Mouse (Mus musculus) hindbrain, embryonic 14.5 days (tissue): ENCODE results near the gene Wdr45b. TPM values are rescaled to one million over a fixed set of nuclear protein-coding genes. Genes with fewer than 3 reads are reported as not detected.
"Not testable (repeated sequence)": the region's sequence is repeated elsewhere in the genome, so short reads cannot be mapped to it uniquely, and the experiment has no call there.

ENCODE experiments used
- ATAC-seq: fragments of 200-750 bp; cut with Nextera tagmentation; 2 replicates; pipeline ENCODE4 v1.8.0; 2017; ENCODE audit warnings: moderate number of reproducible peaks, mild to moderate bottlenecking, moderate TSS enrichment, moderate library complexity; ENCODE audit not compliant: low FRiP score
- DNase-seq: peaks from one replicate; pipeline ENCODE4 v3.0.0-alpha.2; 2015; ENCODE audit warnings: low spot score
- H3K27ac ChIP-seq: fragments of 300-500 bp; sonication (generic); 2 replicates; pipeline ENCODE4 v1.5.1; 2014; ENCODE audit warnings: mild to moderate bottlenecking, moderate library complexity
- H3K27me3 ChIP-seq: fragments of 300-500 bp; sonication (generic); 2 replicates; pipeline ENCODE4 v1.6.1; 2014; ENCODE audit warnings: mild to moderate bottlenecking, low read length, mixed read lengths; ENCODE audit not compliant: control insufficient read depth, insufficient read depth
- H3K36me3 ChIP-seq: fragments of 300-500 bp; sonication (generic); replicated peaks from 2 replicates; pipeline ENCODE4 v1.6.1; 2014; ENCODE audit not compliant: control insufficient read depth, insufficient read depth
- H3K4me1 ChIP-seq: fragments of 300-500 bp; sonication (generic); replicated peaks from 2 replicates; pipeline ENCODE4 v1.6.1; 2014; ENCODE audit warnings: antibody characterized with exemption, low read length, mixed read lengths; ENCODE audit not compliant: control insufficient read depth, insufficient read depth
- H3K4me2 ChIP-seq: fragments of 300-500 bp; sonication (generic); replicated peaks from 2 replicates; pipeline ENCODE4 v1.6.1; 2014; ENCODE audit warnings: mild to moderate bottlenecking, moderate library complexity
- H3K4me3 ChIP-seq: fragments of 300-500 bp; sonication (generic); replicated peaks from 2 replicates; pipeline ENCODE4 v1.5.1; 2014; ENCODE audit warnings: mild to moderate bottlenecking, low read length
- H3K9ac ChIP-seq: fragments of 300-500 bp; sonication (generic); 2 replicates; pipeline ENCODE4 v1.6.1; 2014
- H3K9me3 ChIP-seq: fragments of 300-500 bp; sonication (generic); 2 replicates; pipeline ENCODE4 v1.6.1; 2016; ENCODE audit warnings: low read length; ENCODE audit not compliant: control insufficient read depth
- WGBS: fragments of 180-500 bp; shearing (Covaris S2); extraction: QIAGEN DNeasy Blood & Tissue Kit; methylation state at CpG from one replicate; pipeline ENCODE4 v1.1.7; 2014; 5-methylcytosine and 5-hydroxymethylcytosine counted together
- polyA plus RNA-seq: library from polyadenylated mRNA; unstranded; fragments of >200 nt; fragmentation: Nextera tagmentation; extraction: Ambion mirVana; gene quantifications from 2 replicates; pipeline ENCODE4 v1.2.1, GENCODE M21; 2014

Gene Wdr45b
- polyA plus RNA-seq, 1 experiment from 2014 or later = 87.1 TPM

DNA sequence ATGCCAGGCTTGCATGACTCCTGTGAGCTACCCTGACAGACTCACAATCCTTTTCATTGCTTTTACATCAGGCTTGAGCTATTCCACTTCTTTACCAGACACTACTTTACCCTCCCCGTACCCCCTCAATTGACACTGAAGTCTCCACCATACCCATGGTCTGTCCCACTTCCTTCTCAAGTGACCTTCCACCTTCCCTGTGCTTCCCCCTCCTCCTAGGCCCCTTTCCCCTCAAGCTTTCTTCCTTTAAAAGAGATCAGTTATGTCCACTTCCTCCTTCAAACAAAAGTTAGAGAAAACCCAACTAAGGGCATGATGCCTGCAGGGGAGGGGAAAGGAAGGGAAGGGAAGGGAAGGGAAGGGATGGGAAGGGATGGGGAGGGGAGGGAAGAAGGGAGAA, 14.0 kb downstream of the Wdr45b start:
- Histone ChIP-seq H3K4me1 (no peaks in the 10 kb centered on the region), H3K9me3 (no peaks in the 10 kb centered on the region), H3K27ac (no peak overlapping the region), H3K9ac (no peak overlapping the region), H3K36me3 (peaks cover 33% of the 10 kb centered on the region), H3K4me2 (no peak overlapping the region), H3K27me3 (no peaks in the 10 kb centered on the region), H3K4me3 (no peak overlapping the region)
- ATAC-seq = no peak
- 83% methylated on average over 1 of the region's 1 CpGs for WGBS
- no peak for DNase-seq

DNA sequence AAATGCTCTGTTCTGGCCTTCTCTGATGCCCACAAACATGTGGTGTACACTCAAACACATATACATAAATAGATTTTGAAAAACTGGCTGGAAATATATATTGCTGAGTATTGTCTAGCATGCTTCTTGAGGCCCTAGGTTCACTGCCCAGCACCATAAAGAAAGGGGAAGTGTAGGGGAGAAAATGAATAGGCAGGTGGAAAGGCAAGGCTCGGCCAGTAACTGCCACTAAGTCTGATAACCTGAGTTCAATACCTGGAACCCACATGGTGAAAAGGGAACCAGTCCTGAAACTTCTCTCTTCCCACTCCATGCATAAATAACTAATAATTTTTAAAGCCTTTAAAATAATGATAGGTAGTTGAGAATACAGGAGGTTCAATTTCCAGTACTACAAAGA, 14.6 kb downstream of the Wdr45b start:
- no peaks in the 10 kb centered on the region for H3K9me3 ChIP-seq
- H3K36me3 ChIP-seq = peaks cover 39% of the 10 kb centered on the region
- 100% methylated on average over 1 of the region's 1 CpGs for WGBS
- no peak overlapping the region for H3K4me3 ChIP-seq
- H3K27ac ChIP-seq = no peak overlapping the region
- no peak overlapping the region for H3K9ac ChIP-seq
- no peaks in the 10 kb centered on the region for H3K4me1 ChIP-seq
- ATAC-seq = no peak
- H3K27me3 ChIP-seq = no peaks in the 10 kb centered on the region
- H3K4me2 ChIP-seq = no peak overlapping the region
- DNase-seq = no peak

DNA sequence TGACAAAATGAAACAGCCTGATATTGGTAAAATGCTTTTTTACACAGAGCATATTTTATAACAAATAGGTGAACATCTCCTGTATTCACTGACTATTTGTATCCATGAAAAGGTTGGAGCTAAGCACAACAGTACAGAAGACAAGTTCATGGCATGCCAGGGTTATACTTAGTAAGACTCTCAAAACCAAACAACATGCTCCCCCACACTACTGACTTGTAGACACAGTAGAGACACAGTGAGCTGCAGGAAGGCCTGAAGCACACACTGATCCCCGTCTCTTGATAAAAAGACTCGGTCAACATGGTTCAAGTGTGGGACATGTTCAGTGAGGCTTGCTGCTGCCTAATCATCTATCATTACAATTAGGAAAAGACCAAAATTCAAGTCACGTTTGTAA, 22.6 kb downstream of the Wdr45b start:
- no peak overlapping the region for H3K9ac ChIP-seq
- no peak overlapping the region for H3K4me3 ChIP-seq
- H3K4me1 ChIP-seq = no peaks in the 10 kb centered on the region
- H3K27ac ChIP-seq = no peak overlapping the region
- no peaks in the 10 kb centered on the region for H3K9me3 ChIP-seq
- DNase-seq (no peak), ATAC-seq (no peak)
- no peaks in the 10 kb centered on the region for H3K27me3 ChIP-seq
- H3K36me3 ChIP-seq = peaks cover 85% of the 10 kb centered on the region
- H3K4me2 ChIP-seq = no peak overlapping the region
- WGBS = 94% methylated on average over 3 of the region's 3 CpGs

DNA sequence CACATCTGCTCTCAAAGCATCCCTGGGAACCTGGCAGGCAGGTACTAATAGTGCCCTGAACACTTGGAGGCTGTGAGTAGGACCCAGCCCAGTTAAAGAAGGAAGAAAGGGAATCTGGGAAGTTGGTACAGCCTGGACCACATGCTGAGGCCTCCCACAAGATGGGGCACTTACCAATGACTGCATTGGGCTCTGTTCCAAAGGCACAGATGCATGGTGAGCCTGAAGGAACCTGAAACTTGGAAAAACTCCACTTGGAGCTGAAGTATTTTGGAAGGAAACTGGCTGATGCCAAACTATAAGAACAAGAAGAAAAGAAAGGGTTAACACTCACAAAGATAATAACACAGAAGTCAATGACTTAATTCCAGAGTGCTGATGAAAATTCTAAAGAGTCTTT, 25.6 kb downstream of the Wdr45b start:
- Histone ChIP-seq H3K4me2 (no peak overlapping the region), H3K4me3 (no peak overlapping the region), H3K9me3 (no peaks in the 10 kb centered on the region), H3K4me1 (no peaks in the 10 kb centered on the region), H3K9ac (no peak overlapping the region), H3K36me3 (peaks cover 64% of the 10 kb centered on the region), H3K27me3 (no peaks in the 10 kb centered on the region), H3K27ac (no peak overlapping the region)
- no peak for ATAC-seq
- DNase-seq = no peak

DNA sequence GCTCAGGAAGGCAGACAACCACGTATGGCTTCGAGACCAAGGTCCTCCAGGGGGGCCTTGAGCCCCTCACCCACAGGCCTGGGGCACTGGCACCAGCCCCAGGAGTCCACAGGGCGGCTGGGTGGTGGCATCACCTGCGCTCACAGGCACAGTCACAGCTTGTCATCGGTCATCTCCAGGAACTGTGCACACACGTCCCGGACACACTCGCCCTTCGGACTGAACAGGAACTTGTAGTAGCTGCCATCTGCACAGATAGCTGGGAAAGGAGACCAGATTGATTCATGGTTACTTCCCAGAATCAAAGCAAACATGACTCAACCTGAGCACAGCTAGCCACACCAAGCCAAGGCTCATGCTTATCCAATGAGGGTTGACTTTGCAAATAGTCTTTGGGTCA, 26.0 kb downstream of the Wdr45b start:
- no peak overlapping the region for H3K27ac ChIP-seq
- no peak overlapping the region for H3K9ac ChIP-seq
- H3K27me3 ChIP-seq = no peaks in the 10 kb centered on the region
- no peak overlapping the region for H3K4me2 ChIP-seq
- peaks cover 61% of the 10 kb centered on the region for H3K36me3 ChIP-seq
- ATAC-seq = no peak
- no peak for DNase-seq
- 97% methylated on average over 9 of the region's 9 CpGs for WGBS
- H3K4me1 ChIP-seq = no peaks in the 10 kb centered on the region
- no peak overlapping the region for H3K4me3 ChIP-seq
- no peaks in the 10 kb centered on the region for H3K9me3 ChIP-seq

DNA sequence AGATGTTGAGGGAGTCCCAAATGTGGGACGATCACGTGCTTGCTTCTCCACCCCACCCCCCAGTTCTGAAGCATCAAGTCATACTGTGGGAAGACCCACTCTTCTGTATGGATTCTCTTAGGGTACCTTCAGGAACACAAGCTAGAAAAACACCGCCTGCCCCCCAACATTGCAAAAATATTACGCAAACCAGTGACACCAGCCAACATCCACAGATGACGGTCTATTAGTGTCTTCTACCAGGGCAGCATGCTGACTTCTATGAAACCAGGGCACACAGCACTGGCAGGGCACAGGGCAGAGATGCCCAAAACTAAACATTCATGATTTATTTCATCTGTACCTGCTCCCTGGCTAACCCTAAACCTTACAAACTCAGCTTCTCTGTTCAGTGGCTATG, 27.6 kb downstream of the Wdr45b start:
- H3K4me2 ChIP-seq = no peak overlapping the region
- H3K27me3 ChIP-seq = no peaks in the 10 kb centered on the region
- H3K27ac ChIP-seq = no peak overlapping the region
- ATAC-seq = no peak
- H3K4me1 ChIP-seq = no peaks in the 10 kb centered on the region
- WGBS = 94% methylated on average over 5 of the region's 5 CpGs
- H3K9me3 ChIP-seq = no peaks in the 10 kb centered on the region
- peaks cover 54% of the 10 kb centered on the region for H3K36me3 ChIP-seq
- no peak overlapping the region for H3K9ac ChIP-seq
- no peak for DNase-seq
- H3K4me3 ChIP-seq = no peak overlapping the region

DNA sequence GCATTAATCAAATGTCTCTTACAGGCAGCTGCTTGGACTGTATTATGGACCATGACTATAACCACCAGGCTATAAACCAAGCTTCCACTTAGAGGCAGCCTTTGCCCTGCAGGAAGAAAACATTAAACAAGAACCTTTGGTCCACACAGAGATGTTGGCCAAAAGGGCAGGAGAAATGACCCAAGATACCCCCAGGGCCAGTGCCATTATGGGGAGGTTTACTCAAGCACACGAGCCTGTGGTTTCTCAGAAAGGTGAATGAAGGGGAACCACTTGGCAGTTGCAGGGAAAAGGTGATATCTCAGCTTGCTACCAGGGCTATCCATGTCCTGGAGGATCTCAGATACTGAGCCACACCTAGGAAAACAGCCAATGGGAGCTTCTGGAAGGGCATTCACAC, 28.2 kb downstream of the Wdr45b start:
- DNase-seq = no peak
- no peaks in the 10 kb centered on the region for H3K4me1 ChIP-seq
- peaks cover 55% of the 10 kb centered on the region for H3K36me3 ChIP-seq
- ATAC-seq = no peak
- H3K27me3 ChIP-seq = no peaks in the 10 kb centered on the region
- no peak overlapping the region for H3K4me2 ChIP-seq
- no peak overlapping the region for H3K9ac ChIP-seq
- no peaks in the 10 kb centered on the region for H3K9me3 ChIP-seq
- no peak overlapping the region for H3K27ac ChIP-seq
- whole genome bisulfite sequencing = 87% methylated on average over 1 of the region's 1 CpGs
- no peak overlapping the region for H3K4me3 ChIP-seq

DNA sequence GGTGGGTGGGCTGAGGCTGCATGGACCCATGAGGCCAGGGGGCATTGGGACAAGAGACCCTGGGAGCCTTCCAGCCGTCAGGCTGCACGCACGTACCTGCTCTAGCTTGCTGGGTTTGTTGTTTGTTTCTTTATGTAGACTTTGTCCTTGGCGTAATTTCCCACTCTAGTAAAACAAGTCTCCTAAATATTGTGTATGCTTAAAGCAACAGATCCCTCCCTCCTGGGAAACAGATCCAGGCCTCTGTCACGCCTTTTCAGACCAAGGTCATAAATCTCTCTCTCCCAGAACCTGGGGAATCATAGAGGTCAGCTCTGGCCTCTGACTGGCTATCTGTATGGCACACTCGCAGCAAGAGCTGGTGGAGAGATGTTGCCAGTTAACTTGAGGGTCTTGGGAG, 46.5 kb downstream of the Wdr45b start:
- not testable (repeated sequence) for H3K27me3 ChIP-seq, H3K4me1 ChIP-seq, H3K27ac ChIP-seq, DNase-seq, H3K4me3 ChIP-seq, H3K9ac ChIP-seq, ATAC-seq, H3K9me3 ChIP-seq, H3K4me2 ChIP-seq
- peaks cover 66% of the 10 kb centered on the region for H3K36me3 ChIP-seq
- WGBS = 94% methylated on average over 6 of the region's 6 CpGs

DNA sequence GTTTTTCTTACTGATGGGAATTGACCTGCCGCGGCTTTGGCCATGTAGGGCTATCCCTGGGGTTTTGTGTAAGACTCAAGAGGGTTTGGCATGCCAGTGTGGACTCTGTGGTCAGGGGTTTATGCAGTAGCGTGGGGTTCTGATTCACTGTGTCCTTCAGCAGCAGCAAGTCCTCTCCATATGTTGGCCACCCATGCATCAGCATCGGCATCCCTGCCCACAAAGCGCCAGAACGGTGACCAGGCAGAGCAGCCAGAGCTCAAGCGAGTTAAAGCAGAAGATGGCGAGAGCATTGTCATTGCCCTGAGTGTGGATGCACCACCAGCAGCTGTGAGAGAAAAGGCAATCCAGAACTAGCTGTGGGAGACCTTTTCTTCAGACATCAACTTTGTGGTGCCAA, 47.6 kb downstream of the Wdr45b start:
- no peak overlapping the region for H3K4me2 ChIP-seq
- H3K36me3 ChIP-seq = peaks cover 77% of the 10 kb centered on the region
- no peak overlapping the region for H3K9ac ChIP-seq
- H3K27me3 ChIP-seq = no peaks in the 10 kb centered on the region
- ATAC-seq (no peak), DNase-seq (no peak)
- no peak overlapping the region for H3K27ac ChIP-seq
- no peaks in the 10 kb centered on the region for H3K4me1 ChIP-seq
- no peak overlapping the region for H3K4me3 ChIP-seq
- 93% methylated on average over 8 of the region's 8 CpGs for WGBS
- H3K9me3 ChIP-seq = 0 out of 2 replicates have a peak, but pooled peaks cover 5% of the 10 kb centered on the region

DNA sequence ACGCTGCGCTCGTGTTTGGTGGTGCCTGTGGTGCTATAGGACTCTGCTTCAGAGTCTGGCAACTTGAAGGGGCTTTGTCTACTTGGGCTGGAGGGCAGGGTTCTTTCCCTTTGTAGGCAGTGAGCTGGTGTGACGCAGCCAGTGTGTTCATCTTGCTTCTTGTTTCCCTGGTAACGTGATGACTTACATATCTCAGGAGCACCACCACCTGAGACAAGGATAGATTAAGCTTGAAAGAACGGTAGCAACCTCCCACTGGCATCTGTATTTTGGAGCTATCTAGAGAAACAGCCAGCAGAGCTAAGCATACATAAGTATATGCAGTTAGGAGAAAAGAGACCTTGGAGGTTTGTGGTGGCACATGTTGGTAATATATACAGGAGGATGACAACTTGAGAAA, 48.9 kb downstream of the Wdr45b start:
- Histone ChIP-seq H3K4me1 (no peaks in the 10 kb centered on the region), H3K9ac (no peak overlapping the region), H3K27ac (no peak overlapping the region), H3K9me3 (0 out of 2 replicates have a peak, but pooled peaks cover under 1% of the 10 kb centered on the region), H3K36me3 (peaks cover 85% of the 10 kb centered on the region), H3K4me3 (no peak overlapping the region), H3K4me2 (no peak overlapping the region), H3K27me3 (no peaks in the 10 kb centered on the region)
- DNase-seq (no peak), ATAC-seq (no peak)
- WGBS = 88% methylated on average over 6 of the region's 6 CpGs
